Mouse (Mus musculus): Measurements from ENCODE around the gene Nudt2.

DNA sequence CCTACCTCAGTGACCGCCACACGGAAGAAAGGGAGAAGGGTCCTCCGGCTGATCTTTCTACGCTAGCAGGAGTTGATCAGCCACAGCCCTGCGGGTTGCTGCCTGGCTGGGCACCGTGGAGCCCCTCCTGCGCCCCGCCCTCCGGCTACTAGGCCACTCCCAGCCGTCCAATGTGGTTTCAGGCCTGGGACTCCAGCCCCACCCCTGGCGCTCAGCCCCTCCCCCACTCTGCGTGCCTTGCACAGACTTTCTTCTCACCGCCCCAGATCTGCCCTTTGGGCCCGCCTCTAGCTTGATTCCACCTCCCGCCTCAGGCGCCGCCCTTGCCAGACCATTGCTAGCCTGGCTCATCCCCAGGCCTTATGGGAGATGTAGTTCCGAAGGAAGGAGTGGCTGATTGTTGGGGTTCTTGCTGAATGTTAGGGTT lies 38.0 kb downstream of the Nudt2 start, which contains the start of gene AI464131:
- TF ChIP-seq CTCF (IDR thresholded peaks at IDR 0.05; ENCODE audit: low read depth) (peak; percentile 17; the same call in 1 of the 2 replicates), EP300 (IDR thresholded peaks at IDR 0.05; ENCODE audit: low read depth) (no peak)
